Mouse (Mus musculus): ENCODE data around the gene Folr2.

The Folr2 gene

GRCm38 (mm10) chr7:101866491-101867265 is 9.7 kb upstream of the Folr2 start:
- CTCF ChIA-PET: no interaction called here

GRCm38 (mm10) chr7:101863415-101863814 is 6.4 kb upstream of the Folr2 start, which contains the start of gene Anapc15:
Gene Anapc15, plus strand, starts transcription at chr7:101863715.
- CTCF ChIA-PET: interaction anchor here (0.6 kb wide), 1 partner anchor 1874 kb away, joined by 3 read pairs; no protein-coding TSS in a partner anchor

- CTCF ChIA-PET: no interaction called here
Observed at GRCm38 (mm10) chr7:101862291-101862690, 5.3 kb upstream of the Folr2 start.

DNA sequence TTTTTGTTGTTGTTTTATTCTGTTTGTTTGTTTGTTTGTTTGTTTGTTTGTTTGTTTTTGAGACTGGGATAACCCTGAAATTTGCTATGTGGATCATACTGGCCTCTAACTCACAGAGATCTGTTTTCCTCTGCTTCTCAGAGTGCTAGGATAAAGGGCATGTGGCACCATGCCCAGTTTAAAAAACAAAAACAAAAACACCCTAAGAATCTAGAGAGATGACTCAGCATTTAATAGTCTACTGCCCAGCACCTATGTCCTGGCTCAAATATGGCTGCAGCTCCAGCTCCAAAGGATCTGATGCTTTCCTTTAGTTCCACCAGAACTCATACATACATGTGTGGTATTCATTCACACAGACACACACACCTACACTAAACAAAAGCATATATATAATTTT is 4.0 kb upstream of the Folr2 start:
- CTCF ChIA-PET: no interaction called here

DNA sequence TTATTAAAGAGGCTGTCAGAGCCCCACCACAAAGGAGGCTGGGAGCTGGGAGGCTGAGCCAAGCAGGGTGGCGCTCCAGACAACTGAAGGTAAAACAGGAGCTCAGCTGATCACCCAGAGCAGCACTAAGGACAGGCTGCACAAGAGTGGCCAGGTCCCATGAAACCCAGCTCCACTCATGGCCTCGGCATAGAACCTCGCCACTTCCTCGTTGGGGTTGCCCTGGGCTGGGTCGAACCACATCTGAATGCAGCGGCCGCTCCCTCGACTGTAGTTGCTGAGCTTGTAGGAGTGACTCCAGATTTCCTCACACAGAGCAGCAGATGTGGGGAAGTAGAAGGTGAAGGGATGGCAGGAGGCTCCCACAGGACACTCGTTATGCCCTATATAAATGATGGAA is 1.4 kb upstream of the Folr2 start:
- CTCF ChIA-PET: no interaction called here

GRCm38 (mm10) chr7:101853816-101854215 is 3.2 kb downstream of the Folr2 start:
- CTCF ChIA-PET: no interaction called here

DNA sequence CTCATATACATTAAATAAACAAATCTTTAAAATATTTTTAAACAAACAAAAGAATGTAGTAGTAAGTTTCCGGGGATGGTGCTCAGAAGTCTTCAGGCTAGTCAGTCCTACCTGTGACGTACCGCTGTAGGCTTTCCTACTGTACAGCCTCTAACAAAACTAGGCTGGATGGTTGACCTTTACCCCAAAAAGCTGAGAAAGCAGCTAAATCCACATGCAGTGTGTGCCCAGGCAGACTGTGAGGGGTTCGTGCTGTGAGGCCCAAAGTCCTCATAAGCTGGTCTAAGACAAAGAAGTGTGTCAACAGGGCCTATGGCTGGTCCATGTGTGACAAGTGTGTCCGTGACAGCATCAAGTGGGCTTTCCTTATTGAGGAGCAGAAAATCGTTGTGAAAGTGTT is 4.1 kb downstream of the Folr2 start:
- CTCF ChIA-PET: no interaction called here

- CTCF ChIA-PET: interaction anchor here (0.7 kb wide), 2 partner anchors 40 to 113 kb away, joined by 4 to 6 read pairs; no protein-coding TSS in a partner anchor
Observed at GRCm38 (mm10) chr7:101851689-101852088, 5.3 kb downstream of the Folr2 start.

DNA sequence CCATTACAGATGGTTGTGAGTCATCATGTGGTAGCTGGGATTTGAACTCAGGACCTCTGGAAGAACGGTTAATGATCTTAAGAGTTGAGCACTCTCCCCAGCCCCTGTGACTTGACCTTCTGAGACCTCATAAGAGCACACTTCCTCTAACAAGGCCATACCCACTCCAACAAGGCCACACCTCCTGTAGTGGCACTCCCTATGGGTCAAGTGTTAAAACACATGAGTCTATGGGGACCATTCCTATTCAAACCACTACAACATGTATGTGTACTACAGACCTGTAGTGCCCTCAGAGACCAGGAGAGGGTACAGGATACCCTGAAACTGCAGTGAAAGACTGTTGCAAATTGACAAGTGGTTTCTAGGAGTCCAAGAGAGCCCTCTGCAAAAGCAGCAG is 9.1 kb downstream of the Folr2 start:
- CTCF ChIA-PET: interaction anchor here (1.1 kb wide), 1 partner anchor 12 kb away, joined by 3 read pairs; no protein-coding TSS in a partner anchor

GRCm38 (mm10) chr7:101844186-101844585 is 12.8 kb downstream of the Folr2 start:
- CTCF ChIA-PET: no interaction called here

- CTCF ChIA-PET: interaction anchor here (0.6 kb wide), 1 partner anchor 133 kb away, joined by 4 read pairs; no protein-coding TSS in a partner anchor
Observed at GRCm38 (mm10) chr7:101837606-101838471, 19.2 kb downstream of the Folr2 start, which contains the start of gene Inppl1. Gene Inppl1, minus strand, starts transcription at chr7:101838229.

DNA sequence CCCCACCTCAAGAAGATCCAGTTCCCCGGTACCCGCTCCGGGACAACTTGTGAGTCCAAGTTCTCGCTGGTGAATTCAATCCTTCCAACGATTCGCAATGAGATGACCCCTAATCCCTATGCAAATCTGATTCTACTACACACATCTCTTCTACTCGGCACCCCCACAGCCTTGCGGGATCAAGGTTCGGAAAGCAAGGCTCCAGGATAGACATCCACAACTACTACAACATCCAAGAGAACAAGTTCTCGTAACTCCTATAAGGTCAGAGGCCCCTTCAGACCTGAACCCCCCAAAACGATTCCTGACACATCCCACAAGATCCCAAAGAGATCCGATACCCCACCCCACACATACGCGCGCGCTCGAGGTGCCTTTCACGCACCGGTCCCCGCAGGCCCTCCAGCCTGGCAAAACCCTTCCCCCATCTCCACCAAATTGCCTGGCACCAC is 19.8 kb downstream of the Folr2 start:
- CTCF ChIA-PET: no interaction called here

DNA sequence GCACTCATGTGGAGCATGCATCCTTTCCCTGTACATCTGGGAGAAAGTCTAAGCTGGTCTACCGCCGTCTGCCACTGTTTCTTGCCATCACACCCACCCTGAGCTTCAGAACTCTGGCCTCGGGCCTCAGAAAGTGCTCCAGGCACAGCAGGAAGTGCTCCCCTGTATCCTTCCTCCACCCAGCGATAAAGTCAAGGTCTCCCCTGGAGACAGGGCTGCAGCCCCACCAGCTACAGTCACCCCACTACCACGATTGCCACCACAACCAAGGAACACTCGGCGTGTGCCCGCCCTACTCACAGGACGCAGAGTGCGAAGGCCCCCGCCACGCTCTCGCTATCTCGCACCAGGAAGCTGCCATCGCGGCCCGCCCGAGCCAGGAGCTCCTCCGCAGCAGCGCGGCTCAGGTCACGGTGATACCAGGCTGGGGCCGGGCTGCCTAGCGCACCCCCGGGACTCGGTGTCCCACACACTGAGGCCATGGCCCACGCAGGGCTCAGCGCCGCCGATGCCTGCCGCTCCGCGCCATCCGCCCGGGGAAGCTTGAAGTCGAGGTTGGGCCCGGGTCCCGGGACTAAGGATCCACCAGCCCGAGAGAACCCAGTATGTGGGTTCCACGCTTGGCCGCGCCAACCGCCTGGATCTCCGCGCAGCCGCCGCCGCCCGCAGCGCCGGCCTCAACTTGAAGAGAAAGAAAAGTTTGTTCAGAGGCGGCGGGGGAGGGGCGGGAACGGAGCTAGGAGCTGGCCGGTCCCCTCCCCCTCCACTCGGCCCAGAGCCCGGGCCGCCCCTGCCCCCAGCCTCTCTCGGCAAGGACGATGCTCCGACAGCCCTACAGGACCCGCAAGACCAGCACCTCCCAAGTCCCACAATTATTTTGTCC is 20.5 kb downstream of the Folr2 start:
- CTCF ChIA-PET: interaction anchor here (1.0 kb wide), 1 partner anchor 12 kb away, joined by 3 read pairs; no protein-coding TSS in a partner anchor

DNA sequence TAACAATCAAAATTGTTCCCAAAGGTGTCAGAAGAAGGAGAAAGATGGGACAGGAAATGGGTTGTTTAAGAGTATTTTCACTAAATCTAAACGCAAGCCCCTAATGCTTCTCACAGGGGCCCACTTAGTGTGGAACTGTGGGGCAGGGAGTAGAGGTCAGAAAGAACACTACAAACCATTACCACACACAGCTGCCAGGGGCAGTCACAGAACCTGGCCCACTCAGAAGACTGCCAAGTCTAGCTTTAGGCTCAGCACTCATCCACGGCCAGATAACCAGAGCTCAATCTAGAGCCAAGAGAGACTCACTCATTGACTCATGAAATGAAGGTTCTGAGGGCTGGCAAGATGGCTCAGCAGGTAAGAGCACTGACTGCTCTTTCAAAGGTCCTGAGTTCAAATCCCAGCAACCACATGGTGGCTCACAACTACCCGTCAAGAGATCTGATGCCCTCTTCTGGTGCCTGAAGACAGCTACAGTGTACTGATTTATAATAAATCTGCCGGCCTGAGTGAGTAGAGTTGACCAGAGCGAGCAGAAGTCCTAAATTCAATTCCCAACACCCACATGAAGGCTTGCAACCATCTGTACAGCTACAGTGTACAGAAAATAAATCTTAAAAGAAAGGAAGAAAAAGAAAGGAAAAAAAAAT is 21.4 kb downstream of the Folr2 start:
- CTCF ChIA-PET: interaction anchor here (1.0 kb wide), 1 partner anchor 13 kb away, joined by 3 read pairs; no protein-coding TSS in a partner anchor

- CTCF ChIA-PET: interaction anchor here (0.5 to 0.6 kb wide), 2 partner anchors 43 to 1197 kb away, joined by 3 to 5 read pairs; no protein-coding TSS in a partner anchor
Observed at GRCm38 (mm10) chr7:101834903-101835302, 22.1 kb downstream of the Folr2 start.

- CTCF ChIA-PET: interaction anchor here (0.5 to 0.6 kb wide), 2 partner anchors 44 to 1196 kb away, joined by 3 to 5 read pairs; no protein-coding TSS in a partner anchor
Observed at GRCm38 (mm10) chr7:101833916-101834584, 22.9 kb downstream of the Folr2 start.

- CTCF ChIA-PET: no interaction called here
Observed at GRCm38 (mm10) chr7:101833352-101833751, 23.6 kb downstream of the Folr2 start.

DNA sequence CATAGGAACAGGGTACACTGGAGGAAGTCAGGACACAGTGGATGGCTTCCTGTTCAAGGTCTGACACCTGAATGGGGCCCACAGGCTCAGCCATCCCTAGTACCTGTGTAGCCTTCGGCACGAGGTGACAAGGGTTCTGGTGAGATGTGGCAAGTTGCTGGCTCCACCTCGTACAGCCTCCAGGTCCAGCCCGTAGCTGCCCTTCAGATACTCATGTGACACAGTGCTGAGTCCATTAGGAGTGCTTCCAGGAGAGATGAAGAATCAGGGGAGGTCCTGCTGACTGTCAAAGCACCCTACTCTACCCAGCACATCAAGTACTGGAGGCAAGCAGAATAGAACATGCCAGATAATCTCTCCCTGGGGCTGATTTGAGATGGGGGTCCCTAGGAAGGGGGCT is 24.6 kb downstream of the Folr2 start:
- CTCF ChIA-PET: no interaction called here

GRCm38 (mm10) chr7:101831437-101831836 is 25.6 kb downstream of the Folr2 start:
- CTCF ChIA-PET: no interaction called here

- CTCF ChIA-PET: interaction anchor here (0.7 kb wide), 1 partner anchor 83 kb away, joined by 3 read pairs; no protein-coding TSS in a partner anchor
Observed at GRCm38 (mm10) chr7:101830373-101830772, 26.6 kb downstream of the Folr2 start.

All from spleen, embryonic (tissue).